Mouse (Mus musculus) cerebellum, adult 9-11 months (tissue): ENCODE measurements around the gene Irf2bpl.

Experiments used
- DNase-seq: peaks from one replicate; pipeline ENCODE4 v3.0.0; 2022

Gene Irf2bpl

GRCm38 (mm10) chr12:86897769-86898273 is 13.2 kb upstream of the Irf2bpl start:
- DNase-seq = peak; percentile 50

DNA sequence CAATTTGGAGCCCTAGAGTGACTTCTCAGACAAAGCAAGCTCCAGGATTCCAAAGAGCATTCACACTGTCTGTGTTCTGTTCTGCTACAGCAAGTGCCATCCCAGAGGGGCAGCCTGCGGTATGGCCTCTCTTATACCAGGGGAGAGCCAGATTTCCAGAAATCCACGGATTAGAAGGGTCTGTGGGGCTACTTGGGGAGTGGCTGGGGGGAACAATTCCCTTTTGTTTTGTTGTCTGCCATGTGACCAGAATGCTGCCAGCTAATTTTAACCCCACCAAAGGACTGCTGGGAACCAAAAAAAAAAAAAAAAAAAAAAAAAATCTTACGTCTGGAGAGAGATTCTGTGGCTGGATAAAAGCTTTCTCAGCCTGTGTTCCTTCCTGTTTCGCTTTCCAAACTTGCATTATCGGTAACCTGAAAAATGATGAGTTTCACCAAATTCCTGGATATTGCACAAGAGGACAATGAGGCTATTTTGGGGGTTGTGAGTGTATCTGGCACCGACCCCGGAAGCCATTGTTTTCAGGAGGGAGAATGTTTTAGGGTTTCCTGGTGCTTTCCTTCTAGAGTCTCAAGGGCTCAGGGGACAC is 12.4 kb upstream of the Irf2bpl start:
- DNase-seq = peak; percentile 42

- DNase-seq = peak; percentile 37
Measured at GRCm38 (mm10) chr12:86896441-86896890, 11.9 kb upstream of the Irf2bpl start.

DNA sequence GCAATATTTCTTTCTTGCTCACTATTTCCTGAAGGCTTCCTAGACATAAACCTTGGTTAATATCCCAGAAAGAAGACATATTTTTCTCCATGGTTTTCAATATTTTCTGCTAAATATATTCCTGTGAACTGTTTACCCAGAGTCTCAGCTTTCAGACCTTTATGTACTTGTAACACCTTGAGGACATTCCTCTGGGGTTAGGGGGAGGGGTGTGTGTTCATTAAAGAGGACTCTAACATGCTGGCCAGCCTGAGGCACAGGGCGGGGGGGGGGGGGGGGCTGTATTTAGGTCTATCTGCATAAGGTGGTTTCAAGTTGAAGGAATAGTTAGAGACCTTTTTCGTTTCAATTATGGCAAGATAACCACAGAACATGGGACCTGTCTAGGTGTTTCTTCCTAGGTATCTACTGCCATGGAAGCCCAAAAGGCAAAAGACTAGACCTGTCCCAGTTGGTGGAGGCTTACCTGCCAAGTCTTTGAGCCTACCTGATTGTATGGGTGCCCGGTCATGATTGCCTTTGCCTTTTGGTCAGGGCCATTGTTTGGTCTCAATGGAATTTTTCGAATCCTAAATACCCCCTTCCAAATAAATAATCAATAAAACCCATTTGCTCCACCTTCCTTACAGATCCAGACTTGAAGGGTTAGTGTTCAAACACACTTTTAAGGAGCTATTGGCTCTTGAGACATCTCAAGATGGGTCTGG is 11.3 kb upstream of the Irf2bpl start:
- peak; percentile 58 for DNase-seq

GRCm38 (mm10) chr12:86894841-86895428 is 10.3 kb upstream of the Irf2bpl start:
- DNase-seq = peak; percentile 80

GRCm38 (mm10) chr12:86894184-86894839 is 9.7 kb upstream of the Irf2bpl start:
- peak; percentile 98 for DNase-seq

- peak; percentile 75 for DNase-seq
Measured at GRCm38 (mm10) chr12:86893326-86894183, 9.0 kb upstream of the Irf2bpl start.

- DNase-seq = peak; percentile 41
Measured at GRCm38 (mm10) chr12:86892711-86893311, 8.2 kb upstream of the Irf2bpl start.

DNA sequence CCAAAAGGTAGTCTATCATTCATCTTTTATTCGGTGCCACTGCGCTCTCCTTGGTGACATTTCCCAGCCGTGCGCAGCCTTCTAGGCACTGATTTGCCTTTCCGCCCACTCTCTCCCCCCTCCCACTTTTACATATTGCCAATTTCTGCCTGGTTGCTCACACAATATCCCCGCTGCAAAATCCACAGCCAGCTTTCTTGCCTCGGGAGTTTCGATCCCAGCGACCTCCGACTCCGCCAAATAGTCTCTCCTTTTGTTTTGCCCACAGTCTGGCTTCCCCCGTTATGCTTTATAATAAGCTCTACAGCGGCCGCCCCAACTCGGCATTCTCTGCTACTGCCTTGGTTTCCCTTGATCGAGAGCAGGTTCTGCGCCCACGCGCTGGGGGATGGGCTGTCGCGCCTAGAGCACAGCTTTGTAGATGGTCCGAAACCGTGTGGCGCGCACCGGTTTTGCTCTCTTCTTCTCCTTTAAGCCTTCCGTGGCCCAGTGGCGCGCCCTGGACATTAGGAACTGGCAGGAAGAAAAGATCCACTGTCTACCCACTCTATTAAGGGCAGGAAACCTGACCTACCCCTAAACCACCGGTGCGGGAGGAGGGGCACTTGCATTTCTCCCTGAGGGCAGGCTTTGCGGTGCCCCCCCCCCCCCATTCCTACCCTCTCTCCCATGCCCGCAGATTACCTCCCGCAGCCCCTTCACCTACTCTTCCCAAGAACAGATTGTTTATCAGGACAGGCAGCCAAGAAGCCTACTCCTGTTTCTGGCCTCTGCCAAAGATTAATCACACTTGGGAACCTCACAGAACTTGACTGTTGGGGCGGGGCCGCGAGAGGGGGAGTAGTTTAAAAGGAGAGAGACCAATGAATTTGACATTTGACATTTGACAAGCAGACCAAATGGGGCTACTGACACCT is 7.4 kb upstream of the Irf2bpl start:
- peak; percentile 92 for DNase-seq

DNA sequence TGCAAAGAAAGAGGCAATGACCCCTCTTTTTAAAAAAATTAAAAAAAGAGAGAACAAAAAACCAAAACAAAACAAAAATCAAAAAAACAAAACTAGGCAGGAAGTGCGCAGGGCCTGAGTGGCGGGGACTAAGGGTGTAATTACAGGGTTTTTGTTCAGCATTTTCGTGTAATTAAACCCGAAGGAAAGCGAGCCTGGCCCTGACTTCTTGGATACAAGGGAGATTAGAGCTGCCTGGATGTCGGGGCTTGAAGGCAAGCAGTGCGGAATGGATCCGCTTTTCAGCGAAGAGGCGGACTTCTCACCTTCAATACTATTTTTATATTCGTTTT is 6.8 kb upstream of the Irf2bpl start:
- DNase-seq = no peak

DNA sequence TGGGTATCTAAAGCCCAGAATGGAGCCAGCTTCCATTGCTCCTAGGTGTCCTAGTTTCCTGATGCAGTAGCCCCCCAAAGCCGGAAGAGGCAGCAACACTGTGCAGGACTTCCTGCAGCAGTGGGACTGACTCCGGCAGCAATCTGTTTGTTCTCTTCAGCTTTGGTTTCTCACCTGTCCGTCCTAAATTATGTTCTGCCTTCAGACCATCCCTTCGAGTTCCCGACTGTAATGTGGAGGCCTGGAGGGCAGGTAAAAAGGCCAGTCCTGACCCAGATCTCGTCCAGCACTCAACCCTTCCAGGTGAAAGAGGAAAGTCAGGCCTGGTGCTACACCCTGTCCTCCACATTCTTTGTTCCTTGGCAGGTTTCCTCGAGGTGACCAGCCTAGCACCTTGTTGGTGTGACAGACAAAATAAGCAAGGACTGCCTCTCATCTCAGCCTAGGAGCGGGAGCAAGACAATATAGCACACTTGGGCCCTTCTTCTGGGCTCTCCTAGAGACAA is 6.3 kb upstream of the Irf2bpl start:
- peak; percentile 66 for DNase-seq

GRCm38 (mm10) chr12:86890091-86890720 is 5.6 kb upstream of the Irf2bpl start:
- peak; percentile 33 for DNase-seq

- DNase-seq = peak; percentile 65
Measured at GRCm38 (mm10) chr12:86889103-86889644, 4.6 kb upstream of the Irf2bpl start.

- DNase-seq = peak; percentile 82
Measured at GRCm38 (mm10) chr12:86888130-86889069, 3.8 kb upstream of the Irf2bpl start.

GRCm38 (mm10) chr12:86887381-86888129 is 3.0 kb upstream of the Irf2bpl start:
- no peak for DNase-seq

- DNase-seq = no peak
Measured at GRCm38 (mm10) chr12:86886446-86886965, 1.9 kb upstream of the Irf2bpl start.

- no peak for DNase-seq
Measured at GRCm38 (mm10) chr12:86885746-86886145, 1.1 kb upstream of the Irf2bpl start.

GRCm38 (mm10) chr12:86885336-86885735 is 738 bp upstream of the Irf2bpl start:
- DNase-seq = no peak
